Mouse (Mus musculus) spleen, adult 18-20 months (tissue): ENCODE results near the gene Aoah.
A peak's percentile ranks its signal among the peaks of the same experiment; 100 is the strongest.

Experiments
- DNase-seq, 2 experiments: peaks; one replicate each; pipeline ENCODE4 v3.0.0; 2022; ENCODE audit warnings: mixed read lengths in 2 of 2

Aoah gene

GRCm38 (mm10) chr13:20916698-20917511, 123.0 kb downstream of the Aoah start:
- DNase-seq: no peak

GRCm38 (mm10) chr13:20920401-20920800, 126.5 kb downstream of the Aoah start:
- no peak for DNase-seq

GRCm38 (mm10) chr13:20936016-20936415, 142.1 kb downstream of the Aoah start:
- no peak for DNase-seq

GRCm38 (mm10) chr13:20937452-20937851, 143.5 kb downstream of the Aoah start:
- DNase-seq: peak; percentile 7 to 56

- no peak for DNase-seq
Measured at GRCm38 (mm10) chr13:20939099-20939498, 145.2 kb downstream of the Aoah start.

- peak in 1 of 2 experiments; percentile 18 for DNase-seq
Measured at GRCm38 (mm10) chr13:20940389-20940788, 146.5 kb downstream of the Aoah start.

- DNase-seq: no peak
Measured at GRCm38 (mm10) chr13:20941707-20942106, 147.8 kb downstream of the Aoah start.

- no peak for DNase-seq
Measured at GRCm38 (mm10) chr13:20963086-20963485, 169.2 kb downstream of the Aoah start.

GRCm38 (mm10) chr13:20981234-20982230, 187.6 kb downstream of the Aoah start:
- DNase-seq: no peak

- DNase-seq: no peak
Measured at GRCm38 (mm10) chr13:20985510-20985909, 191.6 kb downstream of the Aoah start.

- no peak for DNase-seq
Measured at GRCm38 (mm10) chr13:20985961-20986360, 192.0 kb downstream of the Aoah start.

GRCm38 (mm10) chr13:21005238-21005637, 211.3 kb downstream of the Aoah start:
- no peak for DNase-seq

- no peak for DNase-seq
Measured at GRCm38 (mm10) chr13:21005642-21006320, 211.9 kb downstream of the Aoah start.

- DNase-seq: no peak
Measured at GRCm38 (mm10) chr13:21006321-21006653, 212.4 kb downstream of the Aoah start.

GRCm38 (mm10) chr13:21013659-21014058, 219.7 kb downstream of the Aoah start:
- no peak for DNase-seq

GRCm38 (mm10) chr13:21024831-21025230, 230.9 kb downstream of the Aoah start:
- DNase-seq: no peak

- DNase-seq: no peak
Measured at GRCm38 (mm10) chr13:21033176-21033575, 239.3 kb downstream of the Aoah start.

GRCm38 (mm10) chr13:21035011-21035410, 241.1 kb downstream of the Aoah start:
- no peak for DNase-seq

- no peak for DNase-seq
Measured at GRCm38 (mm10) chr13:21035981-21036380, 242.1 kb downstream of the Aoah start.

GRCm38 (mm10) chr13:21040589-21041199, 246.8 kb downstream of the Aoah start:
- DNase-seq: no peak

- no peak for DNase-seq
Measured at GRCm38 (mm10) chr13:21050118-21050517, 256.2 kb downstream of the Aoah start.

- no peak for DNase-seq
Measured at GRCm38 (mm10) chr13:21066021-21066420, 272.1 kb downstream of the Aoah start.

- no peak for DNase-seq
Measured at GRCm38 (mm10) chr13:21074847-21075246, 280.9 kb downstream of the Aoah start, which contains the start of gene Olfr1370. Gene Olfr1370, minus strand, starts transcription at chr13:21074947.
